Mouse (Mus musculus) adrenal gland, postnatal 25 days (tissue): ENCODE results near the gene Otog. TPM values are rescaled to one million over a fixed set of nuclear protein-coding genes. Genes with fewer than 3 reads are reported as not detected.

Source experiments
- DNase-seq: peaks from one replicate; pipeline ENCODE4 v3.0.0; 2021; ENCODE audit warnings: mixed read lengths
- total RNA-seq: library from RNA; stranded (reverse); gene quantifications from 2 replicates; pipeline ENCODE4 v1.2.3, GENCODE M21; 2021

The Otog gene
- total RNA-seq, 1 experiment from 2014 or later, result 2.3 TPM

GRCm38 (mm10) chr7:46283681-46284080 is 42.9 kb downstream of the Otog start:
- peak; percentile 58 for DNase-seq

DNA sequence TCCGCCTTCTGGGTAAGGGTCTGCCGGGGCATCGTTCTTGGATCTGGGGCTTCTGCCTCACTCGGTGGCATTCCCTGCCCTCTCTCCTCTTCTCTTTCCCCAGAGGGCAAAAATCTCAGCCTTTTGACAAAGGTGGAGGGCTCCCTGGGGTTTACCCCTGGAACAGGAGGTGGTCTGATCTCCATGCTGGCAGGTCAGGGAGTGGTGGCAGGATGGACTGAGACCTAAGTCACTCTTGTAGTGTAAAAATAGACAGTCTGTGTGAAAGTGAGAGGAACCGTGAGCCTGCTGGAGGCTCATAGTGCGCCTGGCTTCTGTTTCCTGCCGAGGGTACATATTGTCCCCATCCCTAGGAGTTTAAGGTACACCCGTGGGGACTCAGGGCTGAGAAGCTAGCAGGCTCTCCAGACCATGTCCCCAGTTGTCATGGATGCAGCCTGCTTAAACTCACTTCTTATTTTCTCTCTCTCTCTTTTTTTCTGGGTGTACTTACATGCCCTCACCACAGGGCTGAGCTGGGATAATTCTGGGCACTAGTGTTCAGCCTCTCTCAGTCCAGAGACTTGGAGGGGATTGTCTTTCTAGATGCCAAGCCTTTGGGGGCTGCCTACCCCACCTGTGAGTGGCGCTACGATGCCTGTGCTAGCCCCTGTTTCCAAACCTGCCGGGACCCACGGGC is 44.5 kb downstream of the Otog start:
- DNase-seq, result no peak

DNA sequence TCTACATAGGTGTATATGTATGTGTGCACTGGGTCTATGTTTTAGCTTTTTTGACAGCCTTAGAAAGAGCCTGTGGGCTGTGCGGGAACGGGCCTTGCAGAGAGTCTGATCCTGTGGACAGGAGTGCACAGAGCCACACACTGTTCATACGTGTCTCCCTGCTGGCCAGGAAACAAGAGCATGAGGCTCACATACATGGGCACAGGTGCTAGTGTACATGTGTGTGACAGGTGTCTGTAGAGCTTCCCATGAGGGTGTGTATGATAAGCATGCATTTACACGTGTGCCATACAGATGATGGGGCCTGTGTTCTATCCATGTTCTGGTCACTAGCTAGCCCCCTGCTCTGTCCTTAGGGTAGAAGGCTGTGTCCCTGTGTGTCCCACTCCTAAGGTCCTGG is 45.6 kb downstream of the Otog start:
- no peak for DNase-seq

DNA sequence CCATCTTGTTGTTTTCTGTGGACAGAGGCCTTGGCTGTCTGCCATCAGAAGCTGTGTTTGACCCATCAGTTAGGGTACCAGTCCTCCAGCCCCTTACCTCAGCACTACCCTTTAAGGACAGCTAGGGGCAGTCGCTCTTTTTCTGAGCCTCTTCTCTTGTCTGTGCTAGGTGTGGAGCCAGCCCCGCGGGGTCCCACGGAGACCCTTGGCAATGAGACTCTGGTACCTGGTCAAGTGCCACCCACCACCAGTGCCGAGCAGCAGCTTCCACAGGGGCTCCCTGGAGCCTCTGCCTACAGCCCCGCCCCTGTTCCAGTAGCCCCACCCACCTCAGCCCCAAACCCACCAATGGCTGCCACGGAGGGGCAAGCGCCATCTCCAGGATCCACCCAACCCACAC is 46.3 kb downstream of the Otog start:
- no peak for DNase-seq

DNA sequence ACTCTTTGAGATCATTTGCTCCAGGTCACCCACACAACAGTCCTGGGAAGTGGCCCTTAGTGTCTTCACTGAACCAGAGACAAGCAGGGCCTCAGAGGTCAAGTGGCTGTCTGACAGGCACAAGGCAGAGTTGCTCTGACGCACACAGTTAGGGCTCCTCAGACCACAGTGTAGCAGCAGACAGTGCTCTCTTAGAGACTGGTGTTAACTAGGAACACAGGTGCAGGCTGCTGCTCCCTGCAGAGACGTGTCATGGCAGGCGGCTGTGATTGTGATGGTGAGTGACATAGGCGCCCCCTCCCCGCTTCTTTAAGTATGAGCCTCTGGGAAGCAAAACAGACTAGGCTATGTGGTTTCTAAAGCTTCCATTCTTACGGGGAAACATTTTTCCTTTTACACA is 55.5 kb downstream of the Otog start:
- DNase-seq, result no peak

DNA sequence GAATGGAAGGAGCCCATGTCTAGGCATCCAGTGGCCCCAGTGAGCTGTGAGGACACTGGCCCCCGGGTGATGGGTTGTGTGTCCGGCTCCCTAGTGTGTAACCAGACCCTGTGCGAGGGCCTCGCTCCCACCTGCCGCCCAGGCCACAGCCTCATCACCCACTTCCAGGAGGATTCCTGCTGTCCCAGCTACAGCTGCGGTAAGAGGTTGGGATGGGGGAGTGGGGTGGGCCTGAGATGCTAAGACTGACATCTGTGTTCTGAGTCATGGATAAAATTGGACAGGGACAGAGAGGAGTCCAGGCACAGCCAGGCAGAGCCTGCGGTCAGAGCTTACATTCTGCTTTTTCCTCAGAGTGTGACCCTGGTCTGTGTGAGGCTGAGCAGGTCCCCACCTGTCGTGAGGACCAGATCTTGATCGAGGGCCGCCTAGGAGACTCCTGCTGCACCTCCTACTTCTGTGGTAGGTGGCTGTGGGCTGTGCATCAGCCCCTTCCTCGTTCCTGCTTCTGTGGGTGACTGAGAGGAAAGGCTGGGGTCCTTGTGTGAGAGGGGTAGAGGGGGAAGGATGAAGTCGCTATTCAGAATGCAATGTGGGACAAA is 60.3 kb downstream of the Otog start:
- no peak for DNase-seq

DNA sequence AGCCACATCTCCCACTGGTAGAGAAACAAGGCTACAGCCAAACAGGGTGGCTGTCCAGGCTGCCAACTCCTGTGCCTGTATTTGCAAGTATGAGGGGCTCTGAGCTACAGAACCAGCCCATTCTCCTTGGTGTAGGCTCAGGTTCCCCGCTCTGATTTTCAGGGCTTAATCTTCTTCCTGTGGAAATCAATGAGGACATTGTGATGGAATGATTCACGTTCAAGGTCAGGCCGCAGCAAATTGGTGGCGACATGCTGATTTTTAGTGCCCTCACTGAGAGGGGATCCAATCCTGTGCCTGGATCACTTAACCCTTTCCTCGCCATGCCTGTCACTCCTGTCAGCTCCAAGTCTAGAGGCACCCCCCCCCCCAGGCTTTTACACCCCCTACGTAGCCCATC is 72.7 kb downstream of the Otog start:
- no peak for DNase-seq

DNA sequence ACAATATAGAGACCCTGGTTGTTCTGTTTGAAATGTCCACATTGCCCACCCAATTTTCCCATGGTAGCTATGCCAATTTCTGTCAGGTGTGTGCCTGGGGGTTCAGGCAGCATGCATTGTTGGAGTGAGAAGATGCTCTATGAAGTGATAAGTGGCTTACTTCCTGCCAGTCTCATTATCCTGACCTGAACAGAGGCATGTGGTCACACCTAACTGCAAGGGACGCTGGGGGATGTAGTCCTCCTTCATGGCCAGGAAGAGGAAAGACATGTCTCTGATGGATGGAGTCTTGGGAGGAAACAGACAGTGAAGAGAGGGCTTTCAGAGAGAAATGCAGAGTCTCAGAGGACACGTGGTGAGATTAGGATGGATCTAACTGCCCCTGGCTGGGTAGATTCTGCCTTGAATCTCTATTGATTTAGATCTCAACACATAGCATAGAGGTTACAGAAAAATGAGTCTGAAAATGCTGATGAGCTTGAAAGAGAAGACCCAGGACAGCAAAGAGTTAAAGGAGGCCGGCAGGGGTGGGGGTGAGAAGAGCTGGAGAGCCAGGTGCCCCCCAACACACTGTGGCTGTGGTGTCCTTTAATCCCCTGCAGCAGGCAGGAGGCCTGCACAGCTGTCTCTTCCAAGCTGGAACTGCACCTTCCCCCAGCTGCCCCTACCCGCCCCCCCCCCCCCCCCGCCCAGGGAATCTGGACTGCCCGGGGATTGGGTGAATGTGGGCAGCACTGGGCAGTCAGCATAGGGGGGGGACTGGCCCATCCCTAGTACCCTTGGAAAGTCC is 73.6 kb downstream of the Otog start:
- DNase-seq, result no peak

GRCm38 (mm10) chr7:46315692-46316091 is 74.9 kb downstream of the Otog start:
- DNase-seq, result no peak

DNA sequence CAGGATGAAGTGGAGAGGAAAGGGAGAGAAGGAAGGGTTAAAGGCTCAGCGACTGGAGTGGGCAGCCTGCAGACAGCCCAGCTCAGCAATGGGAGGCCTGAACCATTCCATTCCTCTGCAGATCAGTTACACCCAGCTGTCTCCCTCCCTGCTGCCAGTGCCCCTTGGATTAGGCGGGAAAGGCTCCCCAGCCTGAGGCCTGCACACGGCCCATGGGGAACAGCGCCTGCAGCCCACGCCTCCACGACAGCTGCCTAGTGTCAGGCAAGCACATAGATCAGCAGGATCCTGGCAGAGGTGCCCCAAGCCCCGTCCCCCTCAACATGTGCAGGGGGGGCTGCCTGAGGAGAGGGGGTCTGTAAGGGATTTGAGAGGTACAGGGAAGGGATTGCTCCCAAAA is 76.2 kb downstream of the Otog start:
- DNase-seq, result no peak

GRCm38 (mm10) chr7:46321242-46321641 is 80.5 kb downstream of the Otog start:
- DNase-seq, result no peak

GRCm38 (mm10) chr7:46327896-46328295 is 87.1 kb downstream of the Otog start:
- DNase-seq, result no peak

DNA sequence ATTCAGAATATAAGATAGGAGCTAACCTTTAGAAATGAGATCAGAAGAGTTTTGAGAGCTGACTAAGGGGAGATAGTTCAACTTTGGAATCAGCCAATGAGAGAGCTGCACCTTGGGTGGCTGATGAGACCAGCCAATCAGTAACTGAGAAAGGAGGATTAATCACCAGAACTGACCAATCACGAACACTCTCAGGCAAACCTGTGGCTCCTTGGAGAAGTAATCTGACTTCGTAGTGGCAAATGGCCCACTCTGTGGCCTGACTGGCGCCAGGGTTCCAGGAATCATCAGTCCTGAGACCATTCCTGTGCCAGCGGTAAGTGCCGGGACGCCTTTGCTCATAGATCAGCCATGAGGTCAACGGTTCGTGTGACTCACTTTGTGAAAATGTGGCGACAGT is 96.6 kb downstream of the Otog start:
- no peak for DNase-seq

DNA sequence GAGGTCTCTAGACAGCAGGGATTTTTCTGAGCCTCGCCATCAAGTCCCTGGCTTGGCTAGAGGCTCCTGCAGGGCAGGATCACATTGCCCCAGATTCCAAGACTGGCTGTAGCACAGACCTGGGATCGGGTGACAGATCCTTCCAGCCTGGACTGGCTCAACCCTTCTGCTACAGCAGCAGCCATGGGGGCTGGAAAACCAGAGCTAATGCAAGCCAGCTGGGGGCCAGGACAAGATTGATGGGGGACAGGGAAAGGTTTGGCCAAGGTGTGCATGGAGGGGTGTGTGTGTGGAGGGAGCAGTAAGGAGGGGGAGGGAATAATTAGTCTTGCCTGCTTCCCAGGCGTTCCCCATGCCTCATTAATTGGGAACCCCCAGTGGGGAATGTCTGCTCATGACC is 99.0 kb downstream of the Otog start:
- DNase-seq, result no peak

DNA sequence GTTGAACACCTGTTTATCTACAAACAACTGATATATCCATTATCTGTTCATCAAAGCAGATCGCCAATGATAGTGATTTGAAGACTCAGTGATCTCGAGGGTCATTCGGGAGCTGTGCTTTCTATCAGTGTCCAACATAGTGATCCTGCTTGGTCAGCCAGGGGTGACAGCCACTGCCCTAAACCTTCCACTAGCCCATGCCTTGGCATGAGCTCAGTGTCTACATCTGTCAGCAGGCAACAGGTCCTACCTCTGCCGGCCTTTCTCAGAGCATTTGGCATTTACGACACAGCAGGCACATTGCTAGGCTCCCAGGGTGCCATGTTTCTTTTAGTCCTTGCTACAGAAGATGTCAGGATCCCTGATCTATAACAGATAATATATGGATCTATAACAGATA is 99.5 kb downstream of the Otog start:
- no peak for DNase-seq

- no peak for DNase-seq
Measured at GRCm38 (mm10) chr7:46341471-46341870, 100.7 kb downstream of the Otog start.

DNA sequence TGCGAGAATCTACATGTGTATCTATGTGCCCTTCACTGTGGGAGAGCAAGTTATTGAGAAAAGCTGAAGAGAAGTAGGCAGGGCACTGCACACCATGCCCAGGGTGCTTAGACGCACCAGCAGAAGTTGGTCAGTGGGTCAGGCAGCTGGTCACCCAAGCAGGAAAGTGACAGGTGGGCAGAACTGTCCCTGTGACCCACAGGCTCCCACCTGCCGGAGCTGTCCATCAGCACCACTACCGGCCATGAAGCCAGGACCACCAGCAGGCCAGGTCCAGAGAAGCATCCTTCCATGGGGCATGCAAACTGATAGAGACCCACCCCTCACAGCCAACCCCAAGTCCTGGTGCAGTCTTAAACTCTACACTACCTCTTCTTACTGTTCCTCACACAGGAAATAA is 106.9 kb downstream of the Otog start:
- DNase-seq, result no peak

DNA sequence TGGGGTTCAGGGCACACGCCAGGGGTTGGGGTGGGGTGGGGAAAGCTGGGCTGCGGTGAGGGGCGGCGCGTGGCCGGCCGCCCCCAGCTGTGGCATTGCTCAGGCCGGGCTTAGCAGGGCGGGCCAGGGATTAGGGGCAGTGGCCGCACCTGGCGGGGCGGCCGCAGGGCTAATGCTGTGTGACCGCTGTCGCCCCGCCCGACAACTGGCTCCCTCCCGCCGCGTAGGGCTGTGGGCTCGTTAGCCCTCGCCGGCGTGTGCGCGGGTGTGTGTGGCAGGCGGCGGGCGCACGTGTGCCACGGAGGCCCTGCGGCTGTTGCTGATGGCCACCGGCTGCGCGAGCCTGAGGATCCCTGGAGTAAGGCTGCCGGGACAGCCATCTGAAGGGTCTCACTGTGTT is 108.0 kb downstream of the Otog start:
- no peak for DNase-seq

GRCm38 (mm10) chr7:46350119-46350702 is 109.4 kb downstream of the Otog start:
- no peak for DNase-seq

- DNase-seq, result no peak
Measured at GRCm38 (mm10) chr7:46352748-46353147, 112.0 kb downstream of the Otog start.

GRCm38 (mm10) chr7:46353216-46353615 is 112.4 kb downstream of the Otog start:
- no peak for DNase-seq

DNA sequence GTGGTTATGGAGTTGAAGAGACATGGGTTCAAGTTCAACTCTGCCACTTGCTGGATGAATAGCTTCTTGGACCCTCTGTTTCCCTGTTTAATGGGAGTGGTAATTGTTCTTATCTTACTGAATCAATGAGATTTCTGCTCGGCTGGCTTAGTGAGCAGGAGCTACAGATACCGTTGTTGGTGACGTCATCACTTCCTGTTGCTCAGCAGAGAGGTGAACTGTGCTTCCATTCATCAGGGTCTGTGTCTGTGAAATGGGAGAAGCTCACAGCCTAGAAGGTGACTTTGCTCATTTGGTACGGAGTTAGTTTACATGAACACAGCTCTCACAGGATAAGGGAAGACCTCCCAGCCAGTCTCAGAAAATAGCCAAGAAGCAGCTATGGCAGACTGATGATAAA is 113.1 kb downstream of the Otog start:
- no peak for DNase-seq
